Mouse (Mus musculus) adrenal gland, adult 2 months (tissue): Measurements from ENCODE around the gene Tmem218. TPM values are rescaled to one million over a fixed set of nuclear protein-coding genes. Genes with fewer than 3 reads are reported as not detected.

Experiments used
- DNase-seq: peaks from one replicate; pipeline ENCODE4 v3.0.0; 2021
- polyA plus RNA-seq: library from polyadenylated mRNA; depleted of rRNA; stranded (reverse); fragments of >200 nt; gene quantifications from 2 replicates; pipeline ENCODE4 v1.2.3, GENCODE M21; 2012; rRNA removed
- total RNA-seq, 2 experiments: library from RNA; stranded (reverse); gene quantifications; 2 replicates each; pipeline ENCODE4 v1.2.3; 2021

Gene Tmem218
- total and polyA plus RNA-seq, 3 experiments = 1.5 to 8.6 (median 4.2) TPM

- DNase-seq = peak; percentile 42
These were observed 24.5 kb downstream of the Tmem218 start for GRCm38 (mm10) chr9:37232201-37233195.

GRCm38 (mm10) chr9:37235951-37236737, 28.1 kb downstream of the Tmem218 start:
- peak; percentile 53 for DNase-seq

GRCm38 (mm10) chr9:37242764-37243163, 34.7 kb downstream of the Tmem218 start:
- DNase-seq = no peak

- no peak for DNase-seq
These were observed 36.6 kb downstream of the Tmem218 start for GRCm38 (mm10) chr9:37244600-37244999.

- no peak for DNase-seq
These were observed 37.4 kb downstream of the Tmem218 start for GRCm38 (mm10) chr9:37245404-37245803.

- DNase-seq = no peak
These were observed 37.8 kb downstream of the Tmem218 start for GRCm38 (mm10) chr9:37245810-37246209.

- no peak for DNase-seq
These were observed 39.4 kb downstream of the Tmem218 start for GRCm38 (mm10) chr9:37247429-37247828.

GRCm38 (mm10) chr9:37248381-37248906, 40.4 kb downstream of the Tmem218 start:
- DNase-seq = no peak

GRCm38 (mm10) chr9:37249976-37250375, 42.0 kb downstream of the Tmem218 start:
- no peak for DNase-seq

GRCm38 (mm10) chr9:37250631-37251030, 42.6 kb downstream of the Tmem218 start:
- no peak for DNase-seq

GRCm38 (mm10) chr9:37254531-37255110, 46.6 kb downstream of the Tmem218 start:
- peak; percentile 69 for DNase-seq

GRCm38 (mm10) chr9:37255149-37255888, 47.3 kb downstream of the Tmem218 start, which contains the start of gene Slc37a2:
TSS of gene Slc37a2 (minus strand) at chr9:37255738.
- DNase-seq = peak; percentile 89

GRCm38 (mm10) chr9:37255889-37256225, 47.8 kb downstream of the Tmem218 start:
- DNase-seq = peak; percentile 62

GRCm38 (mm10) chr9:37266622-37267021, 58.6 kb downstream of the Tmem218 start:
- no peak for DNase-seq

Other genes with a start within 250 kb of the Tmem218 start
- 1 to 10 TPM; 2.9 to 3.5 TPM for gene Pknox2, start 60.8 kb upstream of the Tmem218 start, total RNA-seq
- gene Pknox2, start 60.8 kb upstream of the Tmem218 start, polyA plus RNA-seq = 1.8 and 2.1 TPM in 2 replicates
- 10 to 100 TPM; 52.8 to 58.4 TPM for gene Slc37a2, start 47.5 kb downstream of the Tmem218 start, total RNA-seq
- gene Slc37a2, start 47.5 kb downstream of the Tmem218 start, polyA plus RNA-seq = 46.7 and 51.0 TPM in 2 replicates
- 1 to 10 TPM; 2.0 to 2.3 TPM for gene Ccdc15, start 140.2 kb downstream of the Tmem218 start, total RNA-seq
- gene Ccdc15, start 140.2 kb downstream of the Tmem218 start, polyA plus RNA-seq = 3.0 and 3.2 TPM in 2 replicates
- gene Hepacam, start 159.1 kb downstream of the Tmem218 start, total RNA-seq = under 1 TPM in 1 of 2 experiments, not detected in 1; 0.23 TPM
- gene Hepacam, start 159.1 kb downstream of the Tmem218 start, polyA plus RNA-seq = 0.26 and 0.40 TPM in 2 replicates
- gene Robo4, start 193.7 kb downstream of the Tmem218 start, total RNA-seq = 10 to 100 TPM; 17.3 to 27.0 TPM
- 47.5 and 54.0 TPM in 2 replicates for gene Robo4, start 193.7 kb downstream of the Tmem218 start, polyA plus RNA-seq
- under 1 TPM; 0.62 to 0.75 TPM for gene Robo3, start 225.0 kb downstream of the Tmem218 start, total RNA-seq
- 2.9 and 5.9 TPM in 2 replicates for gene Robo3, start 225.0 kb downstream of the Tmem218 start, polyA plus RNA-seq